Mouse (Mus musculus) brain, adult 10 weeks (tissue): Measurements from ENCODE around the gene Irx2. TPM values are rescaled to one million over a fixed set of nuclear protein-coding genes. Genes with fewer than 3 reads are reported as not detected.

Source experiments
- polyA plus RNA-seq: library from polyadenylated mRNA; stranded (reverse); fragments of 350-450 nt; fragmentation: Illumina TruSeq; extraction: RNeasy Lipid Tissue Mini Kit (QIAGEN cat#74804); gene quantifications from one replicate; pipeline ENCODE4 v1.2.3, GENCODE M21; 2015; ENCODE audit warnings: low read depth, low replicate concordance

Gene Irx2
- 5.9 TPM for polyA plus RNA-seq

DNA sequence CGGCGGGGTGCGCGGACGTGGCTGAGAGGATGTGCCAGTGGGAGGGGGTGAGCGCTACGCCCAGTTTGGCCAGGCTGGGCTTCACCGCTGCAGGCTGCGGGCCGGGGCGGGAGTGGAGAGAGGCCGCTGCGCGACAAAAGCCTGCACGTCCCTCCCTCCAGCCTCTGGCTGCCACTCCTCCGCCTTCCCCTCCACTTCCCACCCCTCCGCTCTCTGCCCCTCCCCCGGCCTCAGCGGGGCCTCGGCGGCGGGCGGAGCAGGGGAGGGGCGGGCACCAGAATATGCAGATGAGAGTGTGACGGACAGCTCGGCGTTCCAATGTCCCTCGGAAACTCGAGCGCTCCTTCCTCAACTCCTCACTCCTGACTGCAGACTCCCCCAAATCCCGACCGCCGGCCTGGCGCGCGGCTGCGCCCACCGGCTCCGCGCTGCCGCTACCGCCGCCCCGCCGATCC lies at the start of gene Irx2:
Gene Irx2 (plus strand): TSS at position 359 of the 455 bp plus-strand sequence.

